Mouse (Mus musculus): Measurements from ENCODE around the gene Srpk3.

- TF ChIP-seq CTCF (IDR thresholded peaks at IDR 0.05; ENCODE audit: extremely low read depth, insufficient read depth, low read length) (no peak), POLR2A (IDR thresholded peaks at IDR 0.05; ENCODE audit: extremely low read depth, insufficient read depth, low read length) (no peak)
Observed at GRCm38 (mm10) chrX:73756334-73757140, 17.7 kb upstream of the Srpk3 start, which contains the start of gene Plxnb3.

Measured in cortical plate, adult 2 months (tissue).